Mouse (Mus musculus): ENCODE results near the gene Negr1. TPM values are rescaled to one million over a fixed set of nuclear protein-coding genes. Genes with fewer than 3 reads are reported as not detected.

The Negr1 gene
- total RNA-seq, 4 experiments from 2014 or later, result 0.41 to 0.94 (median 0.84) TPM

- DNase-seq (ENCODE audit: low spot score), result no peak
These were observed 233.0 kb downstream of the Negr1 start for GRCm38 (mm10) chr3:156794610-156795009.

- no peak for DNase-seq (ENCODE audit: low spot score)
These were observed 234.6 kb downstream of the Negr1 start for GRCm38 (mm10) chr3:156796061-156796691.

DNA sequence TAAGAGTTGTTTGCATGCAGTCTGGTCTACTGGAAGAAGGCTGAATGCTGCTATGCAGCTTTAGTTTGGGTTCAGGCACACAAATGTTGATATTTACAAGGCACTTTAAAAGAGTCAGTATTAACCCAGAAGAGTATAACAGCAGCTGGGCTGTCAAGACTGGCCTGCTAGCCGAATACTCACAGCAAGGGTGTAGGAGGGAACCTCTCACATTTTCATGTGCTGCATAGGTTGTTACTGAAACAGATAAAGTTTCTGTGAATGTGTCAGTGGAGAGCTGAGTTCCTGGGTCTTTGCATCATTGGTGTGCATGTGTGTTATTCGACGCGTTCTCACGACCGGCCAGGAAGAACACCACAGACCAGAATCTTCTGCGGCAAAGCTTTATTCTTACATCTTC lies 237.6 kb downstream of the Negr1 start:
- no peak for DNase-seq (ENCODE audit: low spot score)

GRCm38 (mm10) chr3:156809836-156810235 lies 248.2 kb downstream of the Negr1 start:
- no peak for DNase-seq (ENCODE audit: low spot score)

DNA sequence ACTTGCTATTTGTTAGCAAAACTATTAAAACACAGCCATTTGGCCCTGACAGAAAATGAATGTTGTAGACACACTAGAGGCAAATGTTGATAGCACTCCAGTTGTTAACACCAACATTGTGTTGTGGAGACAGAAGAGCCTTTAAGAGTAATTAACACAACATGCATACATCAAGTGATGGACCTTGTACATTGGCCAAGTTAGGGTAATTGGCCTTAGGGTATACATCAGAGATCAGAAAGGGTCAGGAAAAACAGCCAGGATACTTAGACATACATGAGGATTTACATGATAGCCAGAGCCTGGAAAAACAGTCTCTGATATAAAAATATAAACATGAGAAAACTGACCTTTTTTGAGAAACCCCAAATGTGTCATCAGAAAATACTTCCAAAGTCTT lies 255.3 kb downstream of the Negr1 start:
- DNase-seq (ENCODE audit: low spot score), result no peak

DNA sequence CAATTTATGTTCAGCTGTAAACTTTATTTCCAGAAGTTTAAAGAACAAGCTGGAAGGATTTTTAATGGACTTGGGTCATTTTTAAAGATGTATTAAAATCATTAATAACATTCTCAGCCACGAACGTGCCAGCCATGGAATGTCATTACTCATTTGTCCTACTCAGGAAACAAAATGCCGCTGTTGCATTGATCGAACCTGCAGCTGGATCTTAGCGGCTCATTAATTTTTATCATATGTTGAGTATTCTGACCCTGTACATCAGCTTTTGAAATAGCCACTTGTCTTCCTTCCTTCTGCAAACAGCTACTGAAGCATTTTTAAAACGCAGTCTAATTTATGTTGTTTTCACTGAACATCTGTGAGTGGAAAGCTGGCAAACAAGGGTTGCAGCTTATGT lies 255.9 kb downstream of the Negr1 start:
- DNase-seq (ENCODE audit: low spot score), result no peak

GRCm38 (mm10) chr3:156823039-156823438 lies 261.4 kb downstream of the Negr1 start:
- no peak for DNase-seq (ENCODE audit: low spot score)

GRCm38 (mm10) chr3:156833920-156834319 lies 272.3 kb downstream of the Negr1 start:
- DNase-seq (ENCODE audit: low spot score), result no peak

DNA sequence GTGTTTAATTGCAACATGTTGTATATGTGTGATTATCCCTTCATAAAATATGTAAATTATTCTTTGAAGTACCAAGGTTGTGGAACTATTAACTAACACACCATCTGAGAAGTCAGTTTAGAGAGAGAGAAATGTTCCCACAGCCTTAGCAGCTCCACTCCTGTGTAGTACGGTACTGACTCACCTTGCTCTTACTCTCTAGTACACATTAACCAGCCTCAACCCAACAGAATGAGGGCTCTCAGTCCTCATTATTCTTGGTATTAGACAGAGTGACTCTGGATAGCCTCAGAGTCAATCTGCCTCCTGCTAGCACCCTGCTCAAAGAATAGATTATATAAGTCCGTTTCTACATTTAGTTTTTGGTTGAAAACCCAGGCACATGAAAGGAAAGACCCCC lies 277.0 kb downstream of the Negr1 start:
- DNase-seq (ENCODE audit: low spot score), result no peak

DNA sequence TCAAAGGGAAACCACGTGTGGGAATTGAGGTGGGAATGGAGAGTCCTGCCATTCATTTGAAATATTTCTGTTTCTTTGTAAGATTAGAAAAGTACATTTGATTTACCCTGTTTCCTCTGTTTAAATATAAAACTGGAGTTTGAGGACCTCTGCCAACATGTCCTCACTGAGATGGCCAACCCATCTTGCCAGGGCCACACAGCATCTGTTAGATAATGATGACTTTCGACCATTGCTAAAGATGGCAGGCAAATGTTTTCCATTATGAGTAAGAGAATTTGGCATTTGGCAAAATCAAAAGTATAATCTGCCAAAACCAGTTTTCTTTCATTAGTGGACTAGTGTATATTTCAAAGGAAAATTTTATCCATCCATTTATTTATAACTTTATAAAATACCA lies 286.8 kb downstream of the Negr1 start:
- DNase-seq (ENCODE audit: low spot score), result no peak

GRCm38 (mm10) chr3:156851921-156852320 lies 290.3 kb downstream of the Negr1 start:
- DNase-seq (ENCODE audit: low spot score), result no peak

DNA sequence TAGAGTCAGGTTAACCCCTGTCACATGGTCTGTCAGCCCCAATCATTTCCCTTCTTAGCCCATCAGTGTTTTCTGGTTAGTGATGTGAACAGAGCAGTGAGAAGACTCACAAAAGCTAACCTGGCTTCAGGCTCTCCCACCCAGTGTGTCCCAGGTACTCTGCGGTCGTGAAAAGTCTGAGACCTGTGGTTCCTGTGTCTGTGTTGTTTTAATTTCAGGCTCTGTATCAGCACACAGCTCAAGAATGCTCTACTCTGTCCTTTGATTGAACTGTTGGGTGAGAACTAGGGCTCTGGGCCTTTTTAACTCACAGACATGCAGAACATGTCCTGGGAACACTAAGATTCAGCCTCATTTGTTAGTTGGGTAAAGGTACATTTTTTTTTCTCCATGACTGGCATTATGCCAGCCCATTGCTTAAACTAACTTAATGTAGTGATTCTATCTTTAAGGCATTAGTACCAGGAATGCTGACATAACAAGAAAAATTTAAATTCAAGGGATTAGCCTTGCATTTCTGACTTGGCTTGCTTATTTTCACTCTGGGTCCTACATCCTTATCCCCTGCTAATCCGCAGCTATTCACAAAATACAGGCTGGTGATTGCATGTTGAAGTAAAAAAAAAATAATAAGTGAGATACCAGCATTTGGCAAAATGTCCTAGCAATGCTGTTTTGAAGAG lies 308.8 kb downstream of the Negr1 start:
- DNase-seq (ENCODE audit: low spot score), result no peak

GRCm38 (mm10) chr3:156870922-156871257 lies 309.3 kb downstream of the Negr1 start:
- DNase-seq (ENCODE audit: low spot score), result no peak

DNA sequence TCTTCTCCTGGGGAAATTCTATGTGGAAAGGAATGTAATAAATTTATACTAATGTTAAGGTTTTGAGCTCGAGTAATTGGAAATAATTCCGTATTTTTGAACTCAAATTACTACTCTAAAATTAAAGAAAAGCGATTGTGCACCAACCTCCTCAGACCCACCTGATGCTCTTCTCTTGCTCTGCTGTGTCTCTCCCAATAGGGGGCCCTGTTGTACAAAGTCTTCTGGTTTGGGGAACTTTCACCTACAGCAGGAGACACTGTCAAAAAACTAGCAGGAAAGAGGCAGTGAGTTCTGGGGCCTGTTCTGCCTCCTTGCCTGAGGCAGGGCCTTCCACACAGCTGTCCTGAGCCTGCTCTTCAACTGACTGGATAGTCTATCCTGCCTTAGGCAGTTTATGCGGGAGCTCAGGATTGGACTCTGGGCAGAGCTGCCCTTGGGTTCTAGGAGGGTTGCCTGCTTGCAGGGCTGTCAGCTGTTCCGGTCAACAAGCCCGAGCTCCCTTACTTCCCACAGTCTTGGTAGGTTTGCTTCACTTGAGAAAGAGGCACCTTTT lies 310.1 kb downstream of the Negr1 start:
- no peak for DNase-seq (ENCODE audit: low spot score)

GRCm38 (mm10) chr3:156876551-156876950 lies 315.0 kb downstream of the Negr1 start:
- DNase-seq (ENCODE audit: low spot score), result no peak

DNA sequence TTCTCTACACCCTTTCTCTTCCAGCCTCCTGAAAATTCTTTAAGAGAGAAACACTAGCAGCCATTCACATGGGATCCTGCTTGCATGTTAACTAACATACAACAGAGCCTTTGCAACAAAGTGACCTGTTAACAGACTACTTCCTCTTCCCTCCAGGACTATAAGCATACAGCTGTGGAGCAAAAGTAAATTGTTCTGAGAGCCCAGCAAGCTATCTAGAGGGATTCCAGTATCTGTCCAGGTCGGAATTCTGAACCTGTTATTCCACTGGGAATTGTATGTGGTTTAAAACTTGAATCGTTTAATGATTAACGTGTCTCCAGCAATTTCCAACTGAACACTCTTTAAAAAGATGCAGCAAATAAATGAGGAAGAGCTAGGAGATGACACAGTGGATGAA lies 320.5 kb downstream of the Negr1 start:
- no peak for DNase-seq (ENCODE audit: low spot score)

GRCm38 (mm10) chr3:156883873-156884272 lies 322.3 kb downstream of the Negr1 start:
- no peak for DNase-seq (ENCODE audit: low spot score)

DNA sequence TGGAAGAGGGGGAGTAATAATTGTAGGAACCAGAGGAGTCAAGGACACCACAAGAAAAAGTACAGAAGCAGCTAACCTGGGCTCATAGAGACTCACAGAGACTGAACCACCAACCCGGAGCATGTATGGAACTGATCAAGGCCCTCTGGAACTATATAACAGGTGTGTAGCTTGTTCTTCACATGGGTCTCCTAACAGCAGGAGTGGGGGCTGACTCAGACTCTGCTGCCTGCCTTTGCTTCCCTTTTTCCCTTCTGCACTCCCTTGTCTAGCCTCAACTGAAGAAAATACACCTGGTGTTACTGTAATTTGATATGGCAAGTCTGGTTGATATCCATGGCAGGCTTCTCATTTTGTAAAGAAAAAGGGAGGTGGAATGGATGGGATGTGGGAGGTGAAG lies 324.1 kb downstream of the Negr1 start:
- DNase-seq (ENCODE audit: low spot score), result no peak

DNA sequence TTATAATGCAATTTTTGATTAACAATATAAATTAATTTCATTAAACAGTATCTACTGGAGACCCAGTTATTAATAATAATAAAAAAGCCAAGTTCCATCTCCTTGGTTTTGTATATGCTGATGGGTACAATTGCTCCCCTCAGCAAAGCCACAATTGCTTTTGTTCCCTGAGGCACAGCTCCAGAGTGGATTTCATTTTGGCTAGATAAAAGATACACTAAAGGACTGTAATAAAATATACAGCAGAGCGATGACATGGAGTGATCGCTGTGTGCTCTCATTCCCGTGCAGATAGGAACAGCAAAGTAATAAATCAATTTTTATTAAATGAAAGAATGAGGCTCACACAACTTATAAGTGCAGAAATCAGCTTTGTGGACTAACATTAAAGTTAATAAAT lies 325.3 kb downstream of the Negr1 start:
- DNase-seq (ENCODE audit: low spot score), result no peak

- DNase-seq (ENCODE audit: low spot score), result no peak
These were observed 329.4 kb downstream of the Negr1 start for GRCm38 (mm10) chr3:156890986-156891385.

DNA sequence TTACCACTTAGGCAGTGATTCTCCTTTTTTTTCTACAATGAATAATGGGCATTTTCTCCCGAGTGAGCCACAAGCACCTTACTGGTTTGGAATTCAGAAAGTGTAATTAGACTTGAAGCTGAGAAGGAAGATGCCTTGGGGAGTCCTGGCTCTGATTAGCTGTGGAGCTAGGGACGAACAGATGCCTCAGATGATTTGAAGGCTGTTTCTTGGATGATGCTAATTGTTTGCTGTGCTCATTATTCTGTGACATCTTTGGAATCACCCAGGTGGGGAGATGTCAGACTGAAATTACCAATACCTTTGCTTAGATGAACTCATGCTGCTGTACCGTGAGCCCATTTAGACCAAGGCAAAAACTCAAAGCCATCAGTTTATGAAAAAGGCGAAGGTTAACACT lies 333.7 kb downstream of the Negr1 start:
- DNase-seq (ENCODE audit: low spot score), result no peak

GRCm38 (mm10) chr3:156896106-156896505 lies 334.5 kb downstream of the Negr1 start:
- no peak for DNase-seq (ENCODE audit: low spot score)

DNA sequence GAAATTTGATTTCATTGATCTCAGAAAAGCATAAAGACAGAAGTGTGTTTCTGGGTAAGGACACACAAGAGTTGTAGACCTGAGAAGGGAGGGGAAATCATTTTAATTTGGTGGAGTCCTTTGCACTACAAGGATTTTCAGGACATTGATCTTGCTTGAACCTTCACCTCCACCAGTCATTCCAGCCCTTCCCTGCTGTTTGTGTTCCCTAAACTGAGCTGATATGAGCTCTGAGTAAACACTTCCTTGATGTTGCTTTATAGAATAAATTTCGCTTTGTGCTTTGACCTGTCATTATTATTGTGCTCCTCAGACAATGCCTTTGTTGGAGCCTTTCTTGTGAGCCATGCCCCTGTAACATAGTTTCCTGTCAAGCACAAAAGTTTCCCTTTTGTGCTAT lies 335.0 kb downstream of the Negr1 start:
- no peak for DNase-seq (ENCODE audit: low spot score)

DNA sequence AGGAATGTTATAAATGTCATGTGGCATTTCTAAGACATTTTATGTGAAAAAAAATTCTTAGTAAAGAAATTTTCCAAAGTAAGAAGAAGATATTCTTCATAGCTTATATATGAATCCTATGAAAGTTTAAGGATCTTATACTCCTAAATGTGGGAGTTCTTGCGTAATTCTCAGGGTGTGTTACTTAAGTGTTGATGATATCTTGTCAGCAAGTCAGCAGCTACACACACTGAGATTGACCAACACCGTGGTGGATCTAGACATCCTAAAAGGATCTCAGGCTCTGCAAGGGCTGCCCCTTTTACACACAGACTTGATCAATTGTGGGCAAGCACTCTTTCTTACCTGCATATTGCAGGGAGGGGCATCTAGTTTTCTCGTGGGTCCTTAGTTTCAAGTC lies 339.5 kb downstream of the Negr1 start:
- DNase-seq (ENCODE audit: low spot score), result no peak
